Mouse (Mus musculus): ENCODE data around the gene Slc23a2. TPM values are rescaled to one million over a fixed set of nuclear protein-coding genes. Genes with fewer than 3 reads are reported as not detected.
A peak's percentile ranks its signal among the peaks of the same experiment; 100 is the strongest.

Gene Slc23a2
- polyA plus RNA-seq, 1 experiment from 2014 or later: 19.7 TPM

GRCm38 (mm10) chr2:132115344-132115743, 29.6 kb downstream of the Slc23a2 start:
- no peaks in the 10 kb centered on the region for H3K27me3 ChIP-seq
- CTCF ChIA-PET: interaction anchor here (1.0 to 1.8 kb wide), 3 partner anchors 28 to 135 kb away, joined by 3 to 5 read pairs (median 4); no protein-coding TSS in a partner anchor
- DNase-seq (ENCODE audit: low read depth, low spot score) (no peak), ATAC-seq (no peak)
- TF ChIP-seq CTCF (IDR thresholded peaks at IDR 0.05): no peak
- in situ Hi-C loops (cut with MboI; ENCODE audit: low pct_unique_long_range_greater_than_20kb): loop anchor here (5.0 kb wide), 1 partner anchor 293 kb away; no protein-coding TSS in a partner anchor
- POLR2A ChIA-PET: no interaction called here

- ATAC-seq (no peak), DNase-seq (ENCODE audit: low read depth, low spot score) (no peak)
- ChIA-PET POLR2A (no interaction called here), CTCF (interaction anchor here (1.0 to 6.9 kb wide), 4 partner anchors 126 to 293 kb away, joined by 3 to 59 read pairs (median 4); no protein-coding TSS in a partner anchor)
- peak; percentile 60 for TF ChIP-seq CTCF (IDR thresholded peaks at IDR 0.05)
- in situ Hi-C loops (cut with MboI; ENCODE audit: low pct_unique_long_range_greater_than_20kb): no loop called here
- no peaks in the 10 kb centered on the region for H3K27me3 ChIP-seq
Observed at GRCm38 (mm10) chr2:132113962-132114759, 30.7 kb downstream of the Slc23a2 start.

GRCm38 (mm10) chr2:132112319-132112718, 32.6 kb downstream of the Slc23a2 start:
- no peak for DNase-seq (ENCODE audit: low read depth, low spot score)
- ChIA-PET CTCF (interaction anchor here (0.7 to 6.9 kb wide), 7 partner anchors 26 to 291 kb away, joined by 3 to 59 read pairs (median 5); no protein-coding TSS in a partner anchor), POLR2A (no interaction called here)
- ATAC-seq: no peak
- in situ Hi-C loops (cut with MboI; ENCODE audit: low pct_unique_long_range_greater_than_20kb): no loop called here
- no peak for TF ChIP-seq CTCF (IDR thresholded peaks at IDR 0.05)
- H3K27me3 ChIP-seq: no peaks in the 10 kb centered on the region

GRCm38 (mm10) chr2:132111905-132112304, 33.0 kb downstream of the Slc23a2 start:
- no peak for TF ChIP-seq CTCF (IDR thresholded peaks at IDR 0.05)
- DNase-seq (ENCODE audit: low read depth, low spot score): no peak
- in situ Hi-C loops (cut with MboI; ENCODE audit: low pct_unique_long_range_greater_than_20kb): no loop called here
- ATAC-seq: no peak
- CTCF ChIA-PET: interaction anchor here (0.7 to 6.9 kb wide), 10 partner anchors 12 to 129 kb away, joined by 3 to 59 read pairs (median 4); no protein-coding TSS in a partner anchor
- POLR2A ChIA-PET: no interaction called here
- H3K27me3 ChIP-seq: no peaks in the 10 kb centered on the region

- DNase-seq (ENCODE audit: low read depth, low spot score) (no peak), ATAC-seq (peak; percentile 48)
- H3K27me3 ChIP-seq: no peaks in the 10 kb centered on the region
- ChIA-PET CTCF (interaction anchor here (0.7 to 6.9 kb wide), 10 partner anchors 13 to 130 kb away, joined by 3 to 59 read pairs (median 4); no protein-coding TSS in a partner anchor), POLR2A (no interaction called here)
- peak; percentile 91 for TF ChIP-seq CTCF (IDR thresholded peaks at IDR 0.05)
- in situ Hi-C loops (cut with MboI; ENCODE audit: low pct_unique_long_range_greater_than_20kb): no loop called here
Observed at GRCm38 (mm10) chr2:132111266-132111665, 33.6 kb downstream of the Slc23a2 start.

- DNase-seq (ENCODE audit: low read depth, low spot score) (no peak), ATAC-seq (peak; percentile 37)
- POLR2A ChIA-PET: no interaction called here
- no peaks in the 10 kb centered on the region for H3K27me3 ChIP-seq
- in situ Hi-C loops (cut with MboI; ENCODE audit: low pct_unique_long_range_greater_than_20kb): no loop called here
- TF ChIP-seq CTCF (IDR thresholded peaks at IDR 0.05): no peak
- CTCF ChIA-PET: interaction anchor here (1.3 to 6.9 kb wide), 7 partner anchors 20 to 131 kb away, joined by 4 to 59 read pairs (median 5); no protein-coding TSS in a partner anchor
Observed at GRCm38 (mm10) chr2:132110702-132111101, 34.2 kb downstream of the Slc23a2 start.

GRCm38 (mm10) chr2:132108988-132109387, 35.9 kb downstream of the Slc23a2 start:
- CTCF ChIA-PET: interaction anchor here (3.3 to 6.9 kb wide), 2 partner anchors 120 to 126 kb away, joined by 20 to 59 read pairs; no protein-coding TSS in a partner anchor
- H3K27me3 ChIP-seq: no peaks in the 10 kb centered on the region
- POLR2A ChIA-PET: no interaction called here
- no peak for TF ChIP-seq CTCF (IDR thresholded peaks at IDR 0.05)
- in situ Hi-C loops (cut with MboI; ENCODE audit: low pct_unique_long_range_greater_than_20kb): loop anchor here (5.0 kb wide), 1 partner anchor 122 kb away; no protein-coding TSS in a partner anchor
- DNase-seq (ENCODE audit: low read depth, low spot score) (no peak), ATAC-seq (no peak)

GRCm38 (mm10) chr2:132107611-132108010, 37.3 kb downstream of the Slc23a2 start:
- no peak for TF ChIP-seq CTCF (IDR thresholded peaks at IDR 0.05)
- ATAC-seq (no peak), DNase-seq (ENCODE audit: low read depth, low spot score) (no peak)
- CTCF ChIA-PET: interaction anchor here (6.9 kb wide), 1 partner anchor 125 kb away, joined by 59 read pairs; no protein-coding TSS in a partner anchor
- H3K27me3 ChIP-seq: no peaks in the 10 kb centered on the region
- POLR2A ChIA-PET: interaction anchor here (0.7 kb wide), 1 partner anchor 1516 kb away, joined by 5 read pairs; no protein-coding TSS in a partner anchor
- in situ Hi-C loops (cut with MboI; ENCODE audit: low pct_unique_long_range_greater_than_20kb): loop anchor here (5.0 kb wide), 1 partner anchor 120 kb away; no protein-coding TSS in a partner anchor

GRCm38 (mm10) chr2:132106069-132106468, 38.8 kb downstream of the Slc23a2 start:
- DNase-seq (ENCODE audit: low read depth, low spot score) (no peak), ATAC-seq (no peak)
- in situ Hi-C loops (cut with MboI; ENCODE audit: low pct_unique_long_range_greater_than_20kb): loop anchor here (5.0 kb wide), 1 partner anchor 119 kb away; no protein-coding TSS in a partner anchor
- no peaks in the 10 kb centered on the region for H3K27me3 ChIP-seq
- TF ChIP-seq CTCF (IDR thresholded peaks at IDR 0.05): no peak
- CTCF ChIA-PET: interaction anchor here (1.0 kb wide), 1 partner anchor 122 kb away, joined by 3 read pairs; no protein-coding TSS in a partner anchor
- POLR2A ChIA-PET: no interaction called here

GRCm38 (mm10) chr2:132103265-132103664, 41.6 kb downstream of the Slc23a2 start:
- ChIA-PET POLR2A (no interaction called here), CTCF (no interaction called here)
- in situ Hi-C loops (cut with MboI; ENCODE audit: low pct_unique_long_range_greater_than_20kb): no loop called here
- no peaks in the 10 kb centered on the region for H3K27me3 ChIP-seq
- TF ChIP-seq CTCF (IDR thresholded peaks at IDR 0.05): no peak
- ATAC-seq (no peak), DNase-seq (ENCODE audit: low read depth, low spot score) (no peak)

Data from Patski (cell line).